Mouse (Mus musculus) CH12.LX (cell line): Measurements from ENCODE around the gene Gm19345. TPM values are rescaled to one million over a fixed set of nuclear protein-coding genes. Genes with fewer than 3 reads are reported as not detected.

Experiments
- DNase-seq: peaks from one replicate; pipeline ENCODE4 v3.0.0-alpha.2; 2013; ENCODE audit errors: extremely low read depth
- H3K27ac ChIP-seq: 2 replicates; pipeline ENCODE4 v1.5.1; 2012; ENCODE audit warnings: low read depth, mild to moderate bottlenecking, control low read depth, moderate library complexity; ENCODE audit not compliant: insufficient read depth
- H3K27me3 ChIP-seq: replicated peaks from 2 replicates; pipeline ENCODE3; 2012; ENCODE audit warnings: inconsistent platforms
- H3K36me3 ChIP-seq, 2 experiments: replicated peaks in 1 of 2; 2 replicates each; pipeline versions ENCODE3 to v1.6.1; 2012; ENCODE audit warnings: inconsistent platforms in 1 of 2, low read length in 1 of 2, mild to moderate bottlenecking in 1 of 2, mixed read lengths in 1 of 2, moderate library complexity in 1 of 2; ENCODE audit not compliant: control insufficient read depth in 1 of 2, insufficient read depth in 1 of 2
- H3K4me1 ChIP-seq, 2 experiments: 2 replicates each; pipeline ENCODE4 v1.6.1; 2012; ENCODE audit warnings: inconsistent platforms in 1 of 2, moderate library complexity in 1 of 2; ENCODE audit not compliant: insufficient read depth in 2 of 2, control insufficient read depth in 1 of 2
- H3K4me2 ChIP-seq: 2 replicates; pipeline ENCODE4 v1.6.1; 2012; ENCODE audit warnings: low read depth, mild to moderate bottlenecking, control low read depth; ENCODE audit not compliant: poor library complexity, insufficient read depth, severe bottlenecking
- H3K4me3 ChIP-seq, 3 experiments: fragments of 150-350 bp in 1 of 3; sonication (generic) in 1 of 3; replicated peaks in 1 of 3; 2 replicates each; pipeline versions ENCODE3 to v1.5.1; 2011 to 2012; ENCODE audit warnings: low read depth in 2 of 3, low read length in 2 of 3, mild to moderate bottlenecking in 2 of 3, moderate library complexity in 2 of 3, control low read depth in 1 of 3, improper control_type of control experiment in 1 of 3, inconsistent platforms in 1 of 3, mixed read lengths in 1 of 3; ENCODE audit not compliant: poor library complexity in 1 of 3
- H3K79me2 ChIP-seq: replicated peaks from 2 replicates; pipeline ENCODE4 v1.6.1; 2012; ENCODE audit warnings: mild to moderate bottlenecking, moderate library complexity; ENCODE audit not compliant: control insufficient read depth, poor library complexity, insufficient read depth, severe bottlenecking; ENCODE audit errors: extremely low read depth
- H3K9ac ChIP-seq: 2 replicates; pipeline ENCODE4 v1.6.1; 2012; ENCODE audit warnings: low read depth, mild to moderate bottlenecking, control low read depth, moderate library complexity; ENCODE audit not compliant: insufficient read depth
- H3K9me3 ChIP-seq: replicated peaks from 2 replicates; pipeline ENCODE3; 2012; ENCODE audit warnings: low read length, inconsistent platforms, mixed read lengths
- CHD2 ChIP-seq: IDR thresholded peaks from 2 replicates; pipeline ENCODE4 v1.6.1; 2011; ENCODE audit warnings: low read length, improper control_type of control experiment
- CTCF ChIP-seq, 2 experiments: IDR thresholded peaks in 1 of 2; conservative IDR thresholded peaks in 1 of 2; 2 replicates each; pipeline ENCODE4 v1.5.1; 2011 to 2012; ENCODE audit warnings: low read depth in 2 of 2, low read length in 2 of 2, improper control_type of control experiment in 1 of 2, inconsistent platforms in 1 of 2, mild to moderate bottlenecking in 1 of 2, moderate library complexity in 1 of 2
- ELF1 ChIP-seq: IDR thresholded peaks from 2 replicates; pipeline ENCODE4 v1.6.1; 2014; ENCODE audit warnings: low read depth, mild to moderate bottlenecking, inconsistent platforms, low read length, improper control_type of control experiment
- EP300 ChIP-seq: IDR thresholded peaks from 2 replicates; pipeline ENCODE4 v1.6.1; 2011; ENCODE audit warnings: low read length, improper control_type of control experiment
- ETS1 ChIP-seq: conservative IDR thresholded peaks from 2 replicates; pipeline ENCODE4 v1.6.1; 2012; ENCODE audit warnings: low read depth, mild to moderate bottlenecking, inconsistent platforms, low read length, improper control_type of control experiment, moderate library complexity
- HCFC1 ChIP-seq: IDR thresholded peaks from 2 replicates; pipeline ENCODE4 v1.6.1; 2012; ENCODE audit warnings: low read depth, mild to moderate bottlenecking, inconsistent platforms, low read length, improper control_type of control experiment
- IRF4 ChIP-seq: IDR thresholded peaks from 2 replicates; pipeline ENCODE4 v1.6.1; 2014; ENCODE audit warnings: low read depth, mild to moderate bottlenecking, inconsistent platforms, low read length, improper control_type of control experiment
- JUND ChIP-seq: conservative IDR thresholded peaks from 2 replicates; pipeline ENCODE4 v1.6.1; 2011; ENCODE audit warnings: low read depth, low read length, improper control_type of control experiment
- KAT2A ChIP-seq: IDR thresholded peaks from 2 replicates; pipeline ENCODE4 v1.6.1; 2012; ENCODE audit warnings: low read length, improper control_type of control experiment, inconsistent platforms; ENCODE audit not compliant: insufficient replicate concordance
- MAFK ChIP-seq: IDR thresholded peaks from 2 replicates; pipeline ENCODE4 v1.6.1; 2011; ENCODE audit warnings: low read length, improper control_type of control experiment; ENCODE audit not compliant: insufficient replicate concordance
- MAX ChIP-seq: IDR thresholded peaks from 2 replicates; pipeline ENCODE4 v1.6.1; 2011; ENCODE audit warnings: low read length, improper control_type of control experiment
- MAZ ChIP-seq: IDR thresholded peaks from 2 replicates; pipeline ENCODE4 v1.6.1; 2012; ENCODE audit warnings: low read depth, mild to moderate bottlenecking, inconsistent platforms, low read length, improper control_type of control experiment, moderate library complexity
- MEF2A ChIP-seq: IDR thresholded peaks from 2 replicates; pipeline ENCODE4 v1.6.1; 2014; ENCODE audit warnings: low read depth, mild to moderate bottlenecking, inconsistent platforms, low read length, improper control_type of control experiment, borderline replicate concordance
- MXI1 ChIP-seq: IDR thresholded peaks from 2 replicates; pipeline ENCODE4 v1.6.1; 2011; ENCODE audit warnings: mild to moderate bottlenecking, low read depth, low read length, improper control_type of control experiment
- PAX5 ChIP-seq: IDR thresholded peaks from 2 replicates; pipeline ENCODE4 v1.6.1; 2012; ENCODE audit warnings: low read length, inconsistent platforms, mixed read lengths
- POLR2AphosphoS2 ChIP-seq: IDR thresholded peaks from 2 replicates; pipeline ENCODE4 v1.6.1; 2011; ENCODE audit warnings: low read depth, low read length, improper control_type of control experiment
- RAD21 ChIP-seq: IDR thresholded peaks from 2 replicates; pipeline ENCODE4 v1.6.1; 2011; ENCODE audit warnings: low read depth, mild to moderate bottlenecking, low read length, improper control_type of control experiment, moderate library complexity
- SIN3A ChIP-seq: IDR thresholded peaks from 2 replicates; pipeline ENCODE4 v1.6.1; 2012; ENCODE audit warnings: low read length, improper control_type of control experiment, inconsistent platforms
- TBP ChIP-seq: conservative IDR thresholded peaks from 2 replicates; pipeline ENCODE4 v1.6.1; 2011; ENCODE audit warnings: low read depth, low read length, improper control_type of control experiment
- TCF12 ChIP-seq: IDR thresholded peaks from 2 replicates; pipeline ENCODE4 v1.6.1; 2014; ENCODE audit warnings: low read depth, mild to moderate bottlenecking, inconsistent platforms, low read length, improper control_type of control experiment
- UBTF ChIP-seq: IDR thresholded peaks from 2 replicates; pipeline ENCODE4 v1.6.1; 2012; ENCODE audit warnings: low read depth, mild to moderate bottlenecking, inconsistent platforms, low read length, improper control_type of control experiment, moderate library complexity
- USF1 ChIP-seq: IDR thresholded peaks from 2 replicates; pipeline ENCODE4 v1.6.1; 2014; ENCODE audit warnings: low read depth, mild to moderate bottlenecking, inconsistent platforms, low read length, improper control_type of control experiment
- ZMIZ1 ChIP-seq: IDR thresholded peaks from 2 replicates; pipeline ENCODE4 v1.6.1; 2012; ENCODE audit warnings: low read depth, mild to moderate bottlenecking, inconsistent platforms, low read length, improper control_type of control experiment
- dilution Hi-C: fragments of 300-500 bp; cut with MboI; formaldehyde crosslinking; loops from 2 replicates; pipeline ENCODE4 v1.14.3; 2020; ENCODE audit warnings: low sequenced_read_pairs; ENCODE audit not compliant: extremely low pct_unique_long_range_greater_than_20kb, extremely low pct_ligation_motif_present
- in situ Hi-C: fragments of 300-500 bp; cut with MboI; formaldehyde crosslinking; loops from 3 replicates; pipeline ENCODE4 v1.14.3; 2019; ENCODE audit warnings: low sequenced_read_pairs, low pct_ligation_motif_present, low pct_unique_long_range_greater_than_20kb, mixed read lengths
- polyA plus RNA-seq: library from polyadenylated mRNA; unstranded; fragments of >175 nt; gene quantifications from 2 replicates; pipeline ENCODE4 v1.2.1, GENCODE M21; 2012; ENCODE audit warnings: low read depth; ENCODE audit not compliant: insufficient read length
- total RNA-seq, 2 experiments: library from RNA; depleted of rRNA; stranded (reverse); fragments of 300-350 nt in 1 of 2; fragments of >200 nt in 1 of 2; gene quantifications; 2 replicates each; pipeline ENCODE4 v1.2.3; 2012 to 2014

Gm19345 gene
- total and polyA plus RNA-seq, 3 experiments, result 0.59 to 4.1 TPM; not detected in 1

GRCm38 (mm10) chr7:19864241-19864640 lies 12.4 kb downstream of the Gm19345 start:
- peaks cover 0 to 52% of the 10 kb centered on the region in 2 experiments for H3K36me3 ChIP-seq
- no peak for TF ChIP-seq EP300
- TF ChIP-seq SIN3A, result no peak
- no peak for TF ChIP-seq PAX5
- TF ChIP-seq POLR2AphosphoS2, result no peak
- TF ChIP-seq MAFK, result no peak
- no peak for TF ChIP-seq HCFC1
- no peak for TF ChIP-seq KAT2A
- no peak for TF ChIP-seq UBTF
- TF ChIP-seq JUND, result no peak
- TF ChIP-seq MXI1, result no peak
- no peak for TF ChIP-seq MAX
- TF ChIP-seq, all 38 proteins: peak for 0
- no peak overlapping the region for H3K27ac ChIP-seq
- H3K4me2 ChIP-seq, result no peak overlapping the region
- no peaks in the 10 kb centered on the region for H3K9me3 ChIP-seq
- peaks cover 5 to 41% of the 10 kb centered on the region in 2 experiments for H3K4me1 ChIP-seq
- in situ Hi-C loops (loop anchor here (25.0 kb wide), 1 partner anchor 452 kb away; the partner anchor contains the start of genes Ckm and Klc3), dilution Hi-C loops (no loop called here)
- H3K4me3 ChIP-seq, result no peak overlapping the region
- H3K27me3 ChIP-seq, result no peaks in the 10 kb centered on the region
- no peaks in the 10 kb centered on the region for H3K79me2 ChIP-seq
- H3K9ac ChIP-seq, result no peak overlapping the region
- no peak for DNase-seq

- no peak overlapping the region for H3K9ac ChIP-seq
- H3K4me2 ChIP-seq, result no peak overlapping the region
- in situ Hi-C loops, result loop anchor here (25.0 kb wide), 1 partner anchor 453 kb away; the partner anchor contains the start of genes Ckm and Klc3
- TF ChIP-seq UBTF (no peak), SIN3A (no peak), MAZ (no peak), PAX5 (no peak), TCF12 (no peak), MEF2A (no peak), ZMIZ1 (no peak), ETS1 (no peak), IRF4 (no peak), CHD2 (no peak), CTCF (conservative IDR thresholded peaks at IDR 0.05 in 1 of 2, IDR thresholded peaks at IDR 0.05 in 1 of 2; ENCODE audit: low read depth in 2 of 2, low read length in 2 of 2) (no peak), TBP (no peak), RAD21 (no peak), ELF1 (no peak), HCFC1 (no peak), USF1 (no peak)
- TF ChIP-seq, all 38 proteins: peak for 0
- no peak overlapping the region for H3K27ac ChIP-seq
- peaks cover 10 to 48% of the 10 kb centered on the region in 2 experiments for H3K4me1 ChIP-seq
- no peaks in the 10 kb centered on the region for H3K27me3 ChIP-seq
- dilution Hi-C loops, result no loop called here
- no peaks in the 10 kb centered on the region for H3K9me3 ChIP-seq
- DNase-seq, result no peak
- no peak overlapping the region for H3K4me3 ChIP-seq
- H3K79me2 ChIP-seq, result no peaks in the 10 kb centered on the region
- peaks cover 0 to 45% of the 10 kb centered on the region in 2 experiments for H3K36me3 ChIP-seq
These were observed 13.6 kb downstream of the Gm19345 start for GRCm38 (mm10) chr7:19865246-19866036.
